Mouse (Mus musculus): Measurements from ENCODE around the gene Tcn2. TPM values are rescaled to one million over a fixed set of nuclear protein-coding genes. Genes with fewer than 3 reads are reported as not detected.
A peak's percentile ranks its signal among the peaks of the same experiment; 100 is the strongest.
"Not testable (repeated sequence)": the region's sequence is repeated elsewhere in the genome, so short reads cannot be mapped to it uniquely, and the experiment has no call there.

Tcn2 gene
- polyA plus RNA-seq, 1 experiment from 2014 or later: 27.4 TPM

GRCm38 (mm10) chr11:3912100-3912874 is 19.7 kb downstream of the Tcn2 start:
- H3K27ac ChIP-seq: no peak overlapping the region
- peak overlapping the region; percentile 60; the same call in 1 of the 2 replicates for H3K9ac ChIP-seq (replicated peaks)
- peaks cover 26% of the 10 kb centered on the region for H3K27me3 ChIP-seq
- ATAC-seq (ENCODE audit: insufficient number of reproducible peaks, insufficient read depth, low FRiP score, low TSS enrichment, low read depth): no peak
- H3K4me1 ChIP-seq (replicated peaks): peaks cover 14% of the 10 kb centered on the region
- WGBS: 26% methylated on average over 19 of the region's 19 CpGs
- H3K36me3 ChIP-seq: peaks cover under 1% of the 10 kb centered on the region; the same call in 1 of the 2 replicates
- peak overlapping the region; percentile 60 for H3K4me3 ChIP-seq (replicated peaks)
- peak overlapping the region; percentile 88 for H3K4me2 ChIP-seq
- H3K9me3 ChIP-seq: no peaks in the 10 kb centered on the region

GRCm38 (mm10) chr11:3911440-3911839 is 20.5 kb downstream of the Tcn2 start:
- WGBS: 94% methylated on average over 6 of the region's 6 CpGs
- not testable (repeated sequence) for H3K4me3 ChIP-seq (replicated peaks); H3K4me2 ChIP-seq; H3K9me3 ChIP-seq; ATAC-seq (ENCODE audit: insufficient number of reproducible peaks, insufficient read depth, low FRiP score, low TSS enrichment, low read depth); H3K36me3 ChIP-seq; H3K27ac ChIP-seq; H3K9ac ChIP-seq (replicated peaks)
- H3K27me3 ChIP-seq: peaks cover 26% of the 10 kb centered on the region
- H3K4me1 ChIP-seq (replicated peaks): peaks cover 14% of the 10 kb centered on the region

- no peak for ATAC-seq (ENCODE audit: insufficient number of reproducible peaks, insufficient read depth, low FRiP score, low TSS enrichment, low read depth)
- no peak overlapping the region for H3K4me3 ChIP-seq (replicated peaks)
- no peaks in the 10 kb centered on the region for H3K9me3 ChIP-seq
- H3K27ac ChIP-seq: no peak overlapping the region
- WGBS: 66% methylated on average over 5 of the region's 5 CpGs
- H3K9ac ChIP-seq (replicated peaks): no peak overlapping the region
- peaks cover 14% of the 10 kb centered on the region for H3K4me1 ChIP-seq (replicated peaks)
- no peaks in the 10 kb centered on the region for H3K36me3 ChIP-seq
- peaks cover 26% of the 10 kb centered on the region for H3K27me3 ChIP-seq
- no peak overlapping the region for H3K4me2 ChIP-seq
Measured at GRCm38 (mm10) chr11:3910513-3911310, 21.2 kb downstream of the Tcn2 start.

DNA sequence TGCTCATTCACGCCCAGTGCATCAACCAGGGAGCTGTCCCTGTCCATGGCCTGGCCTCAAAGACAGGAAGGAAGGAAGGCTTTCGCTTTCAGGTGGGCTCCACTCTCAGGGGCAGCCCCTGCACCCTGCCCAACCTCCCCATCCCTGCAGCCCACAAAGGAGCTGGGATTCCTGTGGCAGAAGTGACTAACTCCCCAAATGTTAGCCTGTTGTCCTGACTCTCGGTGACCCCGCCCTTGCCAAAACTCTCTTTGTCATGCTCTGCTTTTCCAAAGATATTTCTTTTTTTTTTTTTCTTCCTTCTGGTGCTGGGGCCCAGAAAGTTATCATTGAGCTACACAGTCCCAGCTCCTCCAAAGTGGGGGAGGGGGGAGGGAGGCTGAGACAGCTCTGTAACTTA is 22.7 kb downstream of the Tcn2 start:
- no peak overlapping the region for H3K9ac ChIP-seq (replicated peaks)
- no peak for ATAC-seq (ENCODE audit: insufficient number of reproducible peaks, insufficient read depth, low FRiP score, low TSS enrichment, low read depth)
- H3K4me1 ChIP-seq (replicated peaks): peaks cover 14% of the 10 kb centered on the region
- no peaks in the 10 kb centered on the region for H3K36me3 ChIP-seq
- H3K27me3 ChIP-seq: peaks cover 26% of the 10 kb centered on the region
- no peak overlapping the region for H3K4me3 ChIP-seq (replicated peaks)
- no peaks in the 10 kb centered on the region for H3K9me3 ChIP-seq
- 81% methylated on average over 4 of the region's 4 CpGs for WGBS
- no peak overlapping the region for H3K27ac ChIP-seq
- no peak overlapping the region for H3K4me2 ChIP-seq

GRCm38 (mm10) chr11:3905446-3905845 is 26.5 kb downstream of the Tcn2 start:
- H3K4me3 ChIP-seq (replicated peaks): no peak overlapping the region
- no peaks in the 10 kb centered on the region for H3K9me3 ChIP-seq
- H3K36me3 ChIP-seq: no peaks in the 10 kb centered on the region
- no peak overlapping the region for H3K4me2 ChIP-seq
- WGBS: 85% methylated on average over 1 of the region's 1 CpGs
- H3K9ac ChIP-seq (replicated peaks): no peak overlapping the region
- ATAC-seq (ENCODE audit: insufficient number of reproducible peaks, insufficient read depth, low FRiP score, low TSS enrichment, low read depth): no peak
- no peak overlapping the region for H3K27ac ChIP-seq
- H3K27me3 ChIP-seq: no peaks in the 10 kb centered on the region
- no peaks in the 10 kb centered on the region for H3K4me1 ChIP-seq (replicated peaks)

- H3K4me3 ChIP-seq (replicated peaks): no peak overlapping the region
- no peaks in the 10 kb centered on the region for H3K27me3 ChIP-seq
- no peaks in the 10 kb centered on the region for H3K36me3 ChIP-seq
- H3K4me2 ChIP-seq: no peak overlapping the region
- H3K27ac ChIP-seq: no peak overlapping the region
- no peaks in the 10 kb centered on the region for H3K4me1 ChIP-seq (replicated peaks)
- H3K9me3 ChIP-seq: no peaks in the 10 kb centered on the region
- WGBS: 78% methylated on average over 6 of the region's 6 CpGs
- H3K9ac ChIP-seq (replicated peaks): no peak overlapping the region
- ATAC-seq (ENCODE audit: insufficient number of reproducible peaks, insufficient read depth, low FRiP score, low TSS enrichment, low read depth): no peak
Measured at GRCm38 (mm10) chr11:3904673-3905072, 27.3 kb downstream of the Tcn2 start.

- no peak for ATAC-seq (ENCODE audit: insufficient number of reproducible peaks, insufficient read depth, low FRiP score, low TSS enrichment, low read depth)
- no peak overlapping the region for H3K4me3 ChIP-seq (replicated peaks)
- no peak overlapping the region for H3K27ac ChIP-seq
Measured at GRCm38 (mm10) chr11:3903046-3903445, 28.9 kb downstream of the Tcn2 start.

DNA sequence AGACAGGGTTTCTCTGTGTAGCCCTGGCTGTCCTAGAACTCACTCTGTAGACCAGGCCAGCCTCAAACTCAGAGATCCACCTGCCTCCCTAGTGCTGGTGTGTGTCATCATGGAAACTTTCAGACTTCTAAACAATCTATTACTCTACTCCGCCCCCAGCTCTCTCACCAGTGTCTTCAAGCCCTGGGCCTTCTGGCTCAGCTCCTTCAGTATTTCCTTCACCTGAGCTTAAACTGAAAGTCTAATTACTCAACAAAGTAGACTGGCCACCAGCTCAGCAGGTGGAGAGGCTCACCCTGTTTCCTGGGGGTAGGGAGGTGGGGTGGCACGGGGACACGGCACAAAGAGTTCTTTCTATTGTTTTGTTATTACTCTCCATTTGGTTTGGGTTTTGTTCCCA is 29.4 kb downstream of the Tcn2 start:
- Histone ChIP-seq H3K36me3 (peaks cover 14% of the 10 kb centered on the region), H3K27me3 (no peaks in the 10 kb centered on the region), H3K4me2 (no peak overlapping the region), H3K27ac (no peak overlapping the region), H3K9me3 (no peaks in the 10 kb centered on the region), H3K9ac (replicated peaks) (no peak overlapping the region), H3K4me1 (replicated peaks) (no peaks in the 10 kb centered on the region), H3K4me3 (replicated peaks) (no peak overlapping the region)
- WGBS: 83% methylated on average over 3 of the region's 3 CpGs
- no peak for ATAC-seq (ENCODE audit: insufficient number of reproducible peaks, insufficient read depth, low FRiP score, low TSS enrichment, low read depth)

More at GRCm38 (mm10) chr11:3903046-3903445, 28.9 kb downstream of the Tcn2 start:
- 84% methylated on average over 5 of the region's 5 CpGs for WGBS
- no peaks in the 10 kb centered on the region for H3K4me1 ChIP-seq (replicated peaks)
- peaks cover 9% of the 10 kb centered on the region for H3K36me3 ChIP-seq
- no peaks in the 10 kb centered on the region for H3K27me3 ChIP-seq
- H3K4me2 ChIP-seq: no peak overlapping the region
- no peaks in the 10 kb centered on the region for H3K9me3 ChIP-seq
- no peak overlapping the region for H3K9ac ChIP-seq (replicated peaks)

- no peak overlapping the region for H3K4me2 ChIP-seq
- H3K27me3 ChIP-seq: no peaks in the 10 kb centered on the region
- no peaks in the 10 kb centered on the region for H3K9me3 ChIP-seq
- WGBS: 79% methylated on average over 6 of the region's 6 CpGs
- no peak overlapping the region for H3K27ac ChIP-seq
- H3K9ac ChIP-seq (replicated peaks): no peak overlapping the region
- peaks cover 21% of the 10 kb centered on the region for H3K36me3 ChIP-seq
- H3K4me1 ChIP-seq (replicated peaks): no peaks in the 10 kb centered on the region
- ATAC-seq (ENCODE audit: insufficient number of reproducible peaks, insufficient read depth, low FRiP score, low TSS enrichment, low read depth): no peak
- no peak overlapping the region for H3K4me3 ChIP-seq (replicated peaks)
Measured at GRCm38 (mm10) chr11:3900296-3900695, 31.7 kb downstream of the Tcn2 start.

- H3K9ac ChIP-seq (replicated peaks): no peak overlapping the region
- H3K4me1 ChIP-seq (replicated peaks): no peaks in the 10 kb centered on the region; the same call in 1 of the 2 replicates
- peaks cover 21% of the 10 kb centered on the region for H3K36me3 ChIP-seq
- no peak overlapping the region for H3K27ac ChIP-seq
- 0 out of 2 replicates have a peak overlapping the region, but pooled peaks have one; percentile 78 for H3K4me2 ChIP-seq
- 84% methylated on average over 1 of the region's 1 CpGs for WGBS
- H3K9me3 ChIP-seq: no peaks in the 10 kb centered on the region
- H3K4me3 ChIP-seq (replicated peaks): 0 out of 2 replicates have a peak overlapping the region, but pooled peaks have one; percentile 54
- no peak for ATAC-seq (ENCODE audit: insufficient number of reproducible peaks, insufficient read depth, low FRiP score, low TSS enrichment, low read depth)
- H3K27me3 ChIP-seq: no peaks in the 10 kb centered on the region
Measured at GRCm38 (mm10) chr11:3895933-3896332, 36.0 kb downstream of the Tcn2 start.

GRCm38 (mm10) chr11:3895458-3895857 is 36.5 kb downstream of the Tcn2 start:
- H3K36me3 ChIP-seq: peaks cover 21% of the 10 kb centered on the region
- H3K27ac ChIP-seq: peak overlapping the region; percentile 90
- H3K4me3 ChIP-seq (replicated peaks): peak overlapping the region; percentile 54
- H3K9me3 ChIP-seq: no peaks in the 10 kb centered on the region
- H3K9ac ChIP-seq (replicated peaks): peak overlapping the region; percentile 53
- H3K4me2 ChIP-seq: peak overlapping the region; percentile 78
- H3K27me3 ChIP-seq: no peaks in the 10 kb centered on the region
- WGBS: 2% methylated on average over 10 of the region's 10 CpGs
- no peaks in the 10 kb centered on the region; the same call in 1 of the 2 replicates for H3K4me1 ChIP-seq (replicated peaks)
- no peak for ATAC-seq (ENCODE audit: insufficient number of reproducible peaks, insufficient read depth, low FRiP score, low TSS enrichment, low read depth)

Data from limb, embryonic 12.5 days (tissue).